Mouse (Mus musculus) frontal cortex, postnatal 14 days (tissue): Measurements from ENCODE around the gene Tm9sf2.
"Not testable (repeated sequence)": the region's sequence is repeated elsewhere in the genome, so short reads cannot be mapped to it uniquely, and the experiment has no call there.

Experiments
- DNase-seq, 2 experiments: peaks; one replicate each; pipeline ENCODE4 v3.0.0; 2022; ENCODE audit warnings: low spot score in 2 of 2

Gene Tm9sf2

DNA sequence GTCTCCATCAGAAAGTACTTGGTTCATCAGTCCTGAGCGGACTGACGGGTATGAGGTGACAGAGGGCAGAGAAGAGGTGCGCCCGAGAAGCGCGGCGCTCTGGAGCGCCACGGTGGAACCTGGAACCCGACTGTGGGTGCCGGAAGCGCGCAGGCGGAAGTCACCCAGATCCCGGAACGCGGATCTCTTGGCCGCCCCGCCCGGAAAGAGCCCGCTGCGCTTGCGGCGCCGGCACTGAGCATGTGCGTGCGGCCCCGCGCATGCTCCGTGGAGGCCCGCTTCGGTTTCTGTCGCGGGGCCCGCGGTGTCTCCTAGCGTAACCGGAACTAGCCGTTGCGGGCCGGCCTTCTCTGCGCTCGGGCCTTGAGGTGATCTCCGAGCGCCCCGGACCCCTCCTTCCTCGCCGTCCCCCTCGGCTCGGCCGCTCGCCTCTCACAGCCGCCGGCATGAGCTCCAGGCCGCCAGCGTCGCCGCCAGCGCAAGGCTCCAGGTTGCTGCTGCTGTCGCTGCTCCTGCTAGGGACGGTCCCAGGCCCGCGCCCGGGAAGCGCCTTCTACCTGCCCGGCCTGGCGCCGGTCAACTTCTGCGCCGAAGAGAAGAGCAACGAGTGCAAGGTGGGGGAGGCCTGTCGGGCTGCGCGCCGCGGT, at the start of gene Tm9sf2:
Gene Tm9sf2, plus strand, starts transcription at position 217 of the 647 bp plus-strand sequence.
- DNase-seq: peak; percentile 86 to 90

DNA sequence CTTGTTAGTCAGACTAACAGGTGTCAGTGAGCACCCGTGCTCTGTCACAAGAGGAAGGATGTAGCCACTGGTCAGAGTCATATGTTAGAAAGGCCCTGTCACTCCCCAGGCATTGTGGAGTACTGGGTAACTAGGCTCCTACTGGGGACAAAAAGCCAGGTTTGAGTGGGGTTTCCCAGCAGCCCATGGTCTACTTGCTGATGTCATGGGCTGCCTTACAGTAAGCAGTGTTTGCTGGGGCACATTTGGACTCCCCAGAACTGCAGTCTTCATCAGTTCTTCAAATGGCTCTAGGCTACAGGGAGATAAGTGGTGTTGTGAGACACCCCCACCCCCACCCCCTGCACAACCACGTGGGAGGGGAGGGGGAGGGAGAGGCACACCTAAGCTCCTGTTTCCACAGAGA, 48.9 kb upstream of the Tm9sf2 start:
- no peak for DNase-seq

DNA sequence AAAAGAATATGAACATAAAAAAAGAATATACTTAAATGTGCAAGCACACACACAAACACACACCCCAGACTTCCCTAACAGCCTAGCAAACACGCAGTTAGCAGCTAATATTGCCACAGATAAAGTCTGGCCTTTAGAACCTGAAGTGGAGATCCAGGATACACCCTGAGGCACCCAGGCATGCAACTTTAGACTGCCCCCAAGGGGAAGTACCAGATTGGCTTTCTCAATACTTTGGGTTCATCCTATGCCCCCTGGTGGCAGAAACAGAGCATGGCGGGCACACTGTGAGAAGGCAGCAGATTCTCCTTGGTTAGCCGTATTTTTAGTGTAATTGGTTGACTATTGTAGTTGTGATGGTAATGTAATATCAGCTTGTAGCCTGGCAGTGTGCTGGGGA, 46.2 kb upstream of the Tm9sf2 start:
- peak; percentile 62 to 75 for DNase-seq

DNA sequence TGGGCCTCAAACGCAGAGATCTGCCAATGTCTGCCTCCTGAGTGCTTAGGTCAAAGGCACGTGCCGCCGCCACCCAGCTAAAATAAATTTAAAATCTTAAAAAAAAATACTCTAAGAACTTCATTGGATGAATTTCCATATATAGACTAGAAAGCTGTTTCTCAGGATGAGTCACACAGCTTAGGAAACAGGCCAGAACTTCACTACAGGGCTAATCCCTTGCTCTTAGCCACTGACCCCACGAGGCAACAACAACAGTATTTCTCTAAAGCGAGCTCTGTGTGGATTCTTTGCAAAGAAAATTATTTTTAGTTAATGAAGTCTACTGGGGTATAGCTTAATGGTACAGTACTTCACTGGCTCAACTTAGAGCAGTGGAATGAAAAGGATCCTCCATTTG, 45.5 kb upstream of the Tm9sf2 start:
- DNase-seq: no peak

DNA sequence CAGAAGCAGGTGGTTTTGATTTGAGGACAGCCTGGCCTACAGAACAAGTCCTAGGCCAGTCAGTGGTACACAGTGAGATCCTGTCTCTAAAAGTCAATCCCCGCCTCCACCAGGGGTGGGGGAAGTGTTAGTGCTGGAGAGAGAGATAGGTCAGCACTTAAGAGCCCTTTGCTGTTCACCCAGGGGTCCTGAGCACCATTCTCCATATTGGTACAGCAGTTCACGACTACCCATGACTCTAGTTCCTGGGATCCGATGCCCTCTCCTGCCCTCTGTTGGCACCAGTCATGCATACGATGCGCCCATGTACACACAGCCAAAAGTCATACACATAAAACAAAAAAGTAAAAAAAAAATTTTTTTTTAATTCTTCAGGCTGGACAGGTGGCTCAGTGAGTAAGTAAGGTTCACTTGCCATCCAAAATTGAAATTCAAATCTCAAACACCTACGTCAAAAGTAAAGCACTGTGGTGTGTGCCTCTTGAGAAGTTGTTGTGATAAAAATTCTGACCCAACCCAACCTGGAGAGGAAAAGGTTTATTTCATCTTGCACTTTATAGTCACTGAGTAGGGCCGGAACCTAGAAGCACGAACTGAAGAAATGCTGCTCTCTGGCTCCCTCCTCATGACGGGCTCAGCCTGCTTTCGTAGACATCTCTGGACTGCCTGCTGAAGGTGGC, 44.3 kb upstream of the Tm9sf2 start:
- DNase-seq: no peak

DNA sequence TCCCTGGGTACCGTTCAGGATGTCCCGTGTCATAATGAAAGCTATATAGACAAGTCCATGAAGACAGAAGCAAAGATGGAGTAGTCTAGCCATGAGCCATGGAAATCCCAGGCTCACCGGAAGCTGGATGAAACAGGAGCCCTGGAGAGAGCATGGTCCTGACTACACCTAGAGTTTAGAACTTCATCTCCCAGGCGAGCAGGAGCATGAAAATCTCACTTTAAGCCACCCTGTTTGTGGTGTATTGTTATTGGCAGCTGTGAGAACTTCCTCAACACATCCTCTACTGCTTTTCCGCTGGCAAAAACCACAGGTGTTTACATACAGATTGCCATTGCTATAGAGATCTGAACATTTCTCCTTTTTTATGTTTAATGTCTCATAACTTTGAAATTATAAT, 43.2 kb upstream of the Tm9sf2 start:
- DNase-seq: no peak

DNA sequence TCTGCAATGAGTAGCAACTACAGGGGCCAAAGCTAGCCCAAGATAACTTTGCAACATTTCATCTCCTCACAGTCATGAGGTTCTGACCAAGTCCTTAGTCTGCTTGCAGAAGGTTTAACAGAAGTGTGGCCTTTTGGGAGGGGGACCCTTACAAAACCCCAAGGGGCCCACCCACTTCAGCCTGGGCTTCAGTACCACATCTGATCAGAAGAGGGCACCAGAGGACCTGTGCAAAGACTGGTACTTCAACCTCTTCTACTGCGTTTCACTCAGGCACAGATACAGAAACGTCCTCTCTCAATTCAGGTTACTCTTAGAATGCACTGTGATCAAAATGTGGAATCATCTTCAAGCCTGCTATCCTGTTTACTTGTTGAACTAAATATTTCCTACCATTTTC, 42.3 kb upstream of the Tm9sf2 start:
- DNase-seq: peak; percentile 24 to 66

DNA sequence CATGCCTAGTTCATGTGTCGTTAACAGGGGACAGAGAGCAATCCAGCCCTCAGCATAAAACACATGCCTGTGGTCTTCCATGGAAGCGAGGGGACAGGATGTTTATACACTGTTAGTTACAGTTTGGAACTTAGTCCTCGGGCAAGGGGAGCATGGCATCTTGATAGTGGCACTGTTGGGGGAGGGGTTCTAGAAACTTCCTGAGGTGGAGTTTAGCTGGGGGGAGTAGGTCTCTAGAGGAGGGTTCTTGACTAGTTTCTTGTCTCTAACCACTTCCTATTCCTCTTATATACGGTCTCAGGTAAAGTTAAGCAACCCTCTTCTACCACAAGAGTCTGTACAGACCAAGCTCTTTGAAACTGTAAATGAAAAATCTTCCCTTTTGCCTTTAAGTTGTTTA, 40.6 kb upstream of the Tm9sf2 start:
- DNase-seq: no peak

DNA sequence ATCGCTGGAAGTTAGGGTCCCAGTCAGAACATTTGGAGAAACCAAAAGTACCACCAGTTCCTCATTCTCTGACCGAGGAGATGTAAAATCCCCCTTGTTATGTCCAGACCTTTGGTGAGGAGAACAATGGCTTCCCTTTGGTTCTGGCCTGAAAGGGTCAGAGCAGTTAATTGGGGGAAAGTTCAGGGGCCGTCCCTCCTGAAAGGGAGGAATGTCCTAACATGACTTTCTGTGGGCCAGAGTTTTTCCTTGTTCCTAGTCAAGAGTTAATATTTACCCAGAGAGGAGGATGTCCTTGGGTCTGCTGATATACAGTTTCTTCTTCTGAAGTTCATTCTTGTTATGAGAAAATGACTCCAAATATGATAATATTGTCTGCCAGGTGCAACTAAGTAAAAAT, 38.8 kb upstream of the Tm9sf2 start:
- not testable (repeated sequence) for DNase-seq

DNA sequence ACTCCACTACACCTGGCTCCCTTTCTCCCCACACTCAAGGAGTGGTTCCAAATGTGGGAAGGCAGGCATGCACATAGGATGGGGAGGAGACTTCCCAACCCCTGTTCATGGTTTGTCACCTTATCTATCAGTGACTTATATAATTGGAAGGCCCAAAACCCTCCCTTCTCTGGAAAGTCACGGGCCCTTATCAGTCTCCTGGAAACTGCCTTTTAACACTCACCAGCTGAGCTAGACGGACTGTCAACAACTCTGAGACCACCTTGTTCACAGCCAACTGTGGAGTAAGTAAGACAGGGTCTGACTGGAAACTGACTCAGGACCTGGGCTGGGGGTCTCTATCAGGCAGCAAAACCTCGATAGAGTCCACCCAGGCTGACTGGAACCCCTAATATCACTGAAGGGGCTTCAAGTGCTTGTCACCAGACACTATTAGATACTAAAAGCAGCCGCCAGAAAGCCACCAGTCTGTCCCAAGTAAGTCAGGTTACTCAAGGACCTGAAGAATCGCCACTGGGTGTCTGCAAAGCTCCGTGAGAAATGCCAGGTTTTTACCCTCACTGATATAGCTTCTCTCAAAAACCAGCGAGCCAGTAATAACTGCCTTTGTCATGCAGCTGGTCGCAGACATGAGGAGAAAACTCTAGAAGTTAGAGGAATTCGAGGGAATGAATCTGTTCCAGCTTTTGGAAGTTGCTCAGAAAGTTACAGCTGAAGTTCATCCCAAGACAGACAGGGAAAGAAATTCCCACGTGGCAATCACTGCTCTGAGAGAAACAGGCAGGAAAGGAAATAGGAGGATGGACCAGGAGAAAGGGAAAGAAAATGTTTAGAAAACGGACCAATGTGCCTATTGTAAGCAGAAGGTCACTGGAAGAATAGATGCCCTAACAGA, 37.8 kb upstream of the Tm9sf2 start:
- no peak for DNase-seq

DNA sequence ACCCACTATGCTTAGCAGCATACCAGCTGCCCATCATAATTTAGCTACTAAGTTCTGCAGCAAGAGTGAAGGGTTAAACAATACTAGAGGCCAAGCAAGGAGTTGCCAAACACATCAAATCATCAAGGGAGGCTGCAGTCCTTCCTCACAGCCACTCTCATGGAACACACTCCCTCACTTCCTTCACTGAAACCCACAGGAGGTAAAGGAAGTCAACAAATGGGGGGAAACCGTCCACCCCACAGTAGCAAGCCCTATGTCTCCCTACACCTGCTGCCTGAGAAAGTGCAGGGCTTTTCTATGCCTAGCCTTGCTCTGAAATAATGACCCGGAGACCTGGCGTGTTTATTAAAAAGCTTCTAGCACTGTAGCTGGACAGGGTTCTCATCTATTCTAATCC, 36.9 kb upstream of the Tm9sf2 start:
- no peak for DNase-seq

DNA sequence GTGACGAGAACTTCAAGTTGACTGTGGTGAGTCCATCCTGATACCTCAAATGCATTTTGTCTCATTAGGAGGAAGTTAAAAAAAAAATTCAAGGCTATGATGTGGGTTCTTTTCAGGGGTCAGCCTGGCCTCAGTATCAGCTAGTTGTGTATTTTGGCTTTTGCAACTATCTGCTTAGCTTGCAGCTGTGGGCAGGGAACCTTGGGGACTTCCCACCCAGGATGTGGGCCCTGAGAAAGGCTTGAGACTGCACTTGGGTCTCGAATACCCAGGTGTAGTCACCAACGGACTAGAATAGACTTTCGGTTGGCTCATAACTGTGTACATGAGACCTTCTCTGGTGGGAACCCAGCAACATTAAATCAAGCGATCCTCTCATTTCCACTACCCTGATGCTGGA, 33.4 kb upstream of the Tm9sf2 start:
- DNase-seq: no peak

DNA sequence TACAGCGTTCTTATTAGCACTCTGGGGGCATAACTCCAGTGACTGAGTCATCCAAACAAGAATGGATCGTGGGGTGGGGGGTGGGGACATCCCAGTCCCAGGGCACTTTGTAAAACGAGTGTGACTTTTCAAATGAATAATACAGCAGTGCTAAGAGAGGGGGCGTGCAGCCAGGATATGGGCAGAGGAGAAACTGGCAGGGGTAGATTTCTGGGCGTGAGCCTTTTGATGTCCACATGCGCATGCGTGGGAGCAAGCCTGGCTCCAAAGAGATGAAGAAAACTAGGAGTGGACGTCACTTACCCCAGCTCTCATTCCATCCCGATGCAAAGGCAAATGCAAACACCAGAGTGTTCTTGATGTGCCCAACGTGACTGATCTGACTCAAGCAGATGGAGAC, 32.5 kb upstream of the Tm9sf2 start:
- no peak for DNase-seq

DNA sequence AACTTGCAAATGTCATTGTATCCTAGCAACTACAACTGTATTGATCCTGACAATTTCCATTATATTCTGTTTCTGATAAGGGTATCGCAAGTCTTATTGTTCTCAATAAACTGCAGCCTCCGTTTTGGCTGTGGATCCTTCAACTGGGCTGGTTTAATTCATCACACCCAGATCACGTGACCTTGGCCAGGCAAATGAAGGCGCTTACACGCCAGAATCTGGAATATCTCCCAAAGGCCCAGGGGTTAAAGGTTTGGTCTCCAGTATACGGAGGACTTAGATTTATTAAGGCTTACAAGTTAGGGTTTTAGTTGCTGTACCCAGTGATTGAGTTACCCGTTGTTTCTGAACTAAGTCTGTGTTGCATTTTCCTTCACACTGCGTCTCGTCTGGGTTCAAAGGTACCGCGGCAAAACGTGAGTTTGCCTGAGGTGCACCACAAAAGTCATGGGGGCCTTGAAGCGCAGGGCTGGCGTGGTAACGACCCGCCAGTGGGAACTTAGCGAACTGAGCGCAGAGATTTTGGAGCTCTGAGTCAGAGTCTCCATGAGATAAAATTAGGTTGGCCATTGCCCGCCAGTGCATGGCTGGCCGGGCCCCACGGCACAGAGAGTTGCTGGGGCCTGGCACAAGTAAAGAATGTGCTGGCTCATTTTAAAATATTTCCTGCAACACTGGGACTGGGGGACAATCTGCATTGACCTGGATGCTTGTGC, 31.2 kb upstream of the Tm9sf2 start:
- no peak for DNase-seq

DNA sequence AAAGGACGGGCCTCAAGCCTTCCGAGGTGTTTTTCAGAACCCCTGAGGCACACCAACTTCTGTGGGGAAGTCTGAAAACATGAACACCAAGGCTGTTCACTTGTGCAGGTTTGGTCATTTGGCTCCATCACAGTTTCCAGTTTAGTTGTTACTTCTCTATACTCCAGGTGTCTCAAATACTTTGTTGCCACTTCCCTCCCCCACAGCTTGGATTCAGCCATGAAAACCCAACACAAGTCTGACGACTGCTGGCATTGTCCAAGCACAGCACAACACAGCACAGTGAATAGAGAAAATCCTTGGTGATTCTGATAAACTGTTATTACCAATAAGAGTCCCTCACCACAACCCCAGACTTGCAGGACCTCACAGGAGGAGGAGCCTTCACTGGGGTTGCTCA, 29.8 kb upstream of the Tm9sf2 start:
- DNase-seq: no peak

DNA sequence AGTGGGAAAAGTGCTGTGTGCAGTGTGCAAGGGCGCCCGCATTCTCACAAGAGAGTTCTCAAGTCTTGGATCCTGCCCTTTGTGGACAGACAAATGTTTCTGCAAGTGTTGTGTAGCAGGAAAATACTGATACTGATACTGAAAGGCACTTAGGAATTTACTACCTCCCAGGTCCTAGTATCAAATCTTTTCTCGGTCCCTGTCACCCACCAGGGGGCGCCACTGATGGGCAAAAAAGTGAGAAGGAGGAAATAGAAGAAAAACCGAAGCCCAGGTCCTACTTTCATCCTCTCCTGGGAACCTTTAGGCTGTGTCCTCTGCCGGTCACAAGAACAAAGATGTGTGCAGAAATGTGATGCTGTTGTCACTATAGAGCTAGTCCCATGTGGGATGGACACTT, 27.4 kb upstream of the Tm9sf2 start:
- DNase-seq: peak in 1 of 2 experiments; percentile 26

DNA sequence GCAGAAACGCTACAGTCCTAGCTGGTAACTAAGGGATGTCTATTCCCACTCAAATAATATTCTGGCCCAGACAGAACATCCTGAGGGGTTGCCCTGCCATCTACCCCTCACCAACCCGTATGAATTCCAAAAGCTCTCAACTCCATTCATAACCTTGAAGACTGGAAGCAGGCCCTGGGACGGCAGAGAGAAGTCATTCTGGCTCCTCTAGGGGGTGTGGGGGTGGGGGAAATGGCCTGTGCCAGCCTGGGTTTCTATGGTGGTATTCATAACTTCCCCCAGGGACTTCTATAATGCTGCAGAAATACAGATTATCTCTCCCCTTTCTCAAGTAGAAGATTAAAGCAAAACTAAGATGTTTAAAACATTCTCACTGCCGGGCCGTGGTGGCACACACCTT, 26.9 kb upstream of the Tm9sf2 start:
- DNase-seq: no peak

DNA sequence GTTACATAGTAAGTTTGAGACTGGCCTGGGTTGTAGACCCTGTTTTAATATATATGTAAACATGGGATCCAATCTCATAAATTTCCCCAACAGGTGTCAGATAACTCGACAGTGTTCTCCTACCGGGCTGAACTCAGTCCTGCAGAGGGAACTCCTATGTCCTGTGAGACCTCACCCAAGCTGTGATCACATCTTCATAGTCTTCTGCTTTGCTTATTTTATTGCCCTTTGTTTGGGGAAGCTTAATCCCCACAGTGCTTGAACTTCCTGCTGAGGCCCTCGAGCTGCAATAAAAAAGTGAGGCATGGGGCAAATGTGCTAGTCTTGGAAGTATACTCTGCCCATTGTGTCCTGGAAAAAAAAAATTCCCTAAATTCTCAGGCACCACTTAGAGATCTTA, 25.5 kb upstream of the Tm9sf2 start:
- no peak for DNase-seq

DNA sequence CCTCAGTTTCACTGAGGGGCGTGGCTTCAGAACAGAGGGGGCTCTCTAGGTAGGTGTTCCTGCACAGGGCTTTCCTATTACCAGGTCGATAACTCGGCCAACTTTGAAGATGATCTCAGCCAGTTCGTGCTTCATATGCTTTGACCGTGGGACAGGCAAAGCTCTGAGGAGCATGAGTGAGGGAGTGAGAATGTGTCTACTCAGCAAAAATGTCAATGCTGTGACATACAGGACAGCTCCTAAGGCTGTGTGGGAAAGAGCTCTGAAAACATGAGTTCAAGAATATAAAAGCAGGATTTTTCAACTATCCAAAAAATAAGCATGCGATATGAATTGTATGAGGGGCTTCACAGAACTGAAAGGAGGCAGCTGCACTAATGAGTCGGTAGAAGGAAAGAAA, 23.3 kb upstream of the Tm9sf2 start:
- DNase-seq: no peak

DNA sequence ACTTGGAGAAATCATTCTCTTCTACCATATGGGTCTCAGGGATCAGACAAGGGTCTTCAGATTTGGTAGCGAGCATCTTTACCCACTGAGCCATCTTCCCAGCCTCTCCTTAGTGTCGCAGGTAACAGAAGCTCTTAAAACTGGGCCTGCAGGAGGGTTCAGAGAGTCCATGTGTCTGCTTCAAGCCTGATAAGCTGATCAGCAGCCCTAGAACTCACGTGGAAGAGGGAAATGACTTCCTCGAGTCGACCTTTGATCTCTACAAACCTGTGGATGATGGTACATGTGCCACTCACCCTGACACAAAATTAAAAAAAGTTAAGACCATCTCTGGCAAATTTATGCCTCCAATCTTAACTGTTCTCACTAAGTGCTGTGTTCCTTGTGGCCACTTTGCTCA, 18.9 kb upstream of the Tm9sf2 start:
- no peak for DNase-seq

DNA sequence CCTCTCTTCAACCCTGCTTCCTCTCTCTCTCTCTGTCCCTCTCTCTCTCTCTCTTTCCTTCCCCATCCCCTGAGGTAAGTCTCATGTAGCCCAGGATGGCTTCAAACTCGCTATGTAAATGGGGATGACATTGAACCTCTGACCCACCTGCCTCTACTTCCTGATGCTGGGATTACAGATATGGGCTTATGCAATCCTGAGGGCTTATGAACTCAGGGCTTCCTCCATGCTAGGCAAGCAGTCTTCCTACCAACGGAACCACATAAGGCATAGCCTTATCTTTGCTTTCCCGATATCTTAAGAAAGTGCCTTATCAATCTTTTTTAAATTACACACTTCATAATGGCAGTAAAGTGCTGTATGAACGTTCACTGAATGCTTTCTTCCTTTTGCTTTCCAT, 14.5 kb upstream of the Tm9sf2 start:
- DNase-seq: no peak

DNA sequence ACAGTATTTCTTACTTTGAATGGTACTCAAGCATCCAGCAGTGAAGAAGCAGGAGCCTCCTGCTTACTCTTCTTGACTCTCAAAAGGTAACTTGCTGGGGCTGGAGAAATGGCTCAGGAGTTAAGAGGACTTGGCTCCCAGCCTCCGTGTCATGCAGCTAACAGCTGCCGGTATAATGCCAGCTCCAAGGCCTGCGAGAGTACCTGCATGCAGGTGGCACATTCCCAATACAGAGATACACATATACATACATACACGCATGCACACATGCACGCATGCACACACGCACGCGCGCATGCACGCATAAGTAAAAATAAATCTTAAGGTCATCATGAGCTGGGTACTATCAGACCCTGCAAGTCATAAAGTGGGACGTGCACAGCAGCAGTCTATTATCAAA, 10.5 kb upstream of the Tm9sf2 start:
- no peak for DNase-seq
